Mouse (Mus musculus) liver, embryonic 14.5 days (tissue): ENCODE measurements around the gene Ubxn10.

ENCODE experiments used
- CTCF ChIP-seq: IDR thresholded peaks from 2 replicates; pipeline ENCODE4 v1.5.1; 2016; ENCODE audit warnings: antibody characterized with exemption, low read depth, control low read depth
- EP300 ChIP-seq: IDR thresholded peaks from 2 replicates; pipeline ENCODE4 v1.6.1; 2016; ENCODE audit warnings: antibody characterized with exemption, low read depth

DNA sequence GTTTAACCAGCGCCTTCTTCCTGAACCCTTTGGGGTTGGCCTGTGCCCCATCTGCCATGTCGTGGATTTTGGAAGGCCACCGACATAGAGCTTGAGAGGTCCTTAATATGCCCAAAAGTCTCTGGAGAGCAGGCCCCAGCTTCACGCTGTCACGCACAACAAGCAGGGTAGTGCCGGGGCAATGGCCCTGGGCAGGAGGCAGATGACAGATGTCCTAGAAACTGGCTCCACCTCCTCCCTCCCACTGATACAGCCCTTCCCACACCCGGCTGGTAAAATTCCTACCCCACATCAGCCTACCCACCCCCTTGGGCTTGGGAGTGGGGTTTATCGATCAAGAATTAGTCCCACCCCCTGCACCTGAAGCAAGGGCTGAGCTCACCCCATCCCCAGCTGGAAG is 20.4 kb upstream of the Ubxn10 start, which contains the start of gene Pla2g2f:
- TF ChIP-seq CTCF (no peak), EP300 (no peak)
